Mouse (Mus musculus): Measurements from ENCODE around the gene Tmem43. TPM values are rescaled to one million over a fixed set of nuclear protein-coding genes. Genes with fewer than 3 reads are reported as not detected.

Tmem43 gene
- total and polyA plus RNA-seq, 2 experiments from 2014 or later = 57.2 to 90.0 TPM

- Histone ChIP-seq H3K4me1 (ENCODE audit: insufficient read depth, low read length) (no peaks in the 10 kb centered on the region), H3K9me3 (ENCODE audit: low read length) (no peaks in the 10 kb centered on the region), H3K4me3 (ENCODE audit: low read depth, low read length) (no peak overlapping the region), H3K27me3 (ENCODE audit: insufficient read depth, low read length) (no peaks in the 10 kb centered on the region), H3K9ac (replicated peaks; ENCODE audit: low read length, poor library complexity, severe bottlenecking) (no peak overlapping the region), H3K36me3 (ENCODE audit: insufficient read depth, low read length) (peaks cover 43% of the 10 kb centered on the region), H3K27ac (ENCODE audit: low read depth, low read length) (no peak overlapping the region), H3K4me2 (ENCODE audit: low read depth, low read length, poor library complexity, severe bottlenecking) (no peak overlapping the region)
- TF ChIP-seq CTCF (IDR thresholded peaks at IDR 0.05) = no peak
- 89% methylated on average over 4 of the region's 4 CpGs for WGBS
- no peak for ATAC-seq (ENCODE audit: low FRiP score)
- no peak for DNase-seq (ENCODE audit: low spot score)
Measured at GRCm38 (mm10) chr6:91525544-91525943, 52.0 kb downstream of the Tmem43 start.

- H3K27me3 ChIP-seq (ENCODE audit: insufficient read depth, low read length) = no peaks in the 10 kb centered on the region
- no peaks in the 10 kb centered on the region for H3K4me1 ChIP-seq (ENCODE audit: insufficient read depth, low read length)
- H3K4me3 ChIP-seq (ENCODE audit: low read depth, low read length) = no peak overlapping the region
- ATAC-seq (ENCODE audit: low FRiP score) (peak; percentile 58; the same call in 1 of the 2 replicates), DNase-seq (ENCODE audit: low spot score) (peak; percentile 84)
- peak; percentile 90 for TF ChIP-seq CTCF (IDR thresholded peaks at IDR 0.05)
- H3K4me2 ChIP-seq (ENCODE audit: low read depth, low read length, poor library complexity, severe bottlenecking) = no peak overlapping the region
- H3K9ac ChIP-seq (replicated peaks; ENCODE audit: low read length, poor library complexity, severe bottlenecking) = no peak overlapping the region
- H3K9me3 ChIP-seq (ENCODE audit: low read length) = no peaks in the 10 kb centered on the region
- H3K36me3 ChIP-seq (ENCODE audit: insufficient read depth, low read length) = peaks cover 25% of the 10 kb centered on the region
- H3K27ac ChIP-seq (ENCODE audit: low read depth, low read length) = no peak overlapping the region
- 42% methylated on average over 5 of the region's 5 CpGs for WGBS
Measured at GRCm38 (mm10) chr6:91527227-91527860, 53.8 kb downstream of the Tmem43 start.

- Histone ChIP-seq H3K4me1 (ENCODE audit: insufficient read depth, low read length) (no peaks in the 10 kb centered on the region), H3K9ac (replicated peaks; ENCODE audit: low read length, poor library complexity, severe bottlenecking) (no peak overlapping the region), H3K9me3 (ENCODE audit: low read length) (no peaks in the 10 kb centered on the region), H3K4me2 (ENCODE audit: low read depth, low read length, poor library complexity, severe bottlenecking) (no peak overlapping the region), H3K36me3 (ENCODE audit: insufficient read depth, low read length) (peaks cover 17% of the 10 kb centered on the region), H3K27me3 (ENCODE audit: insufficient read depth, low read length) (no peaks in the 10 kb centered on the region), H3K27ac (ENCODE audit: low read depth, low read length) (no peak overlapping the region), H3K4me3 (ENCODE audit: low read depth, low read length) (no peak overlapping the region)
- DNase-seq (ENCODE audit: low spot score) = no peak
- WGBS = 89% methylated on average over 7 of the region's 7 CpGs
- no peak for TF ChIP-seq CTCF (IDR thresholded peaks at IDR 0.05)
- ATAC-seq (ENCODE audit: low FRiP score) = no peak
Measured at GRCm38 (mm10) chr6:91528265-91528664, 54.8 kb downstream of the Tmem43 start.

- Histone ChIP-seq H3K27me3 (ENCODE audit: insufficient read depth, low read length) (no peaks in the 10 kb centered on the region), H3K4me3 (ENCODE audit: low read depth, low read length) (no peak overlapping the region), H3K9ac (replicated peaks; ENCODE audit: low read length, poor library complexity, severe bottlenecking) (no peak overlapping the region), H3K4me1 (ENCODE audit: insufficient read depth, low read length) (no peaks in the 10 kb centered on the region), H3K27ac (ENCODE audit: low read depth, low read length) (no peak overlapping the region), H3K9me3 (ENCODE audit: low read length) (no peaks in the 10 kb centered on the region), H3K4me2 (ENCODE audit: low read depth, low read length, poor library complexity, severe bottlenecking) (no peak overlapping the region), H3K36me3 (ENCODE audit: insufficient read depth, low read length) (peaks cover 3% of the 10 kb centered on the region; the same call in 1 of the 2 replicates)
- 87% methylated on average over 8 of the region's 8 CpGs for whole genome bisulfite sequencing
- TF ChIP-seq CTCF (IDR thresholded peaks at IDR 0.05) = no peak
- DNase-seq (ENCODE audit: low spot score) (no peak), ATAC-seq (ENCODE audit: low FRiP score) (no peak)
Measured at GRCm38 (mm10) chr6:91530673-91531072, 57.2 kb downstream of the Tmem43 start.

- Histone ChIP-seq H3K27ac (ENCODE audit: low read depth, low read length) (no peak overlapping the region), H3K36me3 (ENCODE audit: insufficient read depth, low read length) (peaks cover 3% of the 10 kb centered on the region; the same call in 1 of the 2 replicates), H3K27me3 (ENCODE audit: insufficient read depth, low read length) (no peaks in the 10 kb centered on the region), H3K9ac (replicated peaks; ENCODE audit: low read length, poor library complexity, severe bottlenecking) (no peak overlapping the region), H3K4me1 (ENCODE audit: insufficient read depth, low read length) (no peaks in the 10 kb centered on the region), H3K4me3 (ENCODE audit: low read depth, low read length) (no peak overlapping the region), H3K4me2 (ENCODE audit: low read depth, low read length, poor library complexity, severe bottlenecking) (no peak overlapping the region), H3K9me3 (ENCODE audit: low read length) (no peaks in the 10 kb centered on the region)
- WGBS = 81% methylated on average over 6 of the region's 6 CpGs
- TF ChIP-seq CTCF (IDR thresholded peaks at IDR 0.05) = no peak
- DNase-seq (ENCODE audit: low spot score) (no peak), ATAC-seq (ENCODE audit: low FRiP score) (no peak)
Measured at GRCm38 (mm10) chr6:91531276-91531675, 57.8 kb downstream of the Tmem43 start.

GRCm38 (mm10) chr6:91532661-91533060 is 59.2 kb downstream of the Tmem43 start:
- H3K27ac ChIP-seq (ENCODE audit: low read depth, low read length) = no peak overlapping the region
- H3K4me1 ChIP-seq (ENCODE audit: insufficient read depth, low read length) = no peaks in the 10 kb centered on the region
- H3K9me3 ChIP-seq (ENCODE audit: low read length) = no peaks in the 10 kb centered on the region
- TF ChIP-seq CTCF (IDR thresholded peaks at IDR 0.05) = no peak
- H3K27me3 ChIP-seq (ENCODE audit: insufficient read depth, low read length) = no peaks in the 10 kb centered on the region
- ATAC-seq (ENCODE audit: low FRiP score) (no peak), DNase-seq (ENCODE audit: low spot score) (no peak)
- WGBS = 73% methylated on average over 6 of the region's 6 CpGs
- no peak overlapping the region for H3K9ac ChIP-seq (replicated peaks; ENCODE audit: low read length, poor library complexity, severe bottlenecking)
- peaks cover 3% of the 10 kb centered on the region; the same call in 1 of the 2 replicates for H3K36me3 ChIP-seq (ENCODE audit: insufficient read depth, low read length)
- no peak overlapping the region for H3K4me3 ChIP-seq (ENCODE audit: low read depth, low read length)
- H3K4me2 ChIP-seq (ENCODE audit: low read depth, low read length, poor library complexity, severe bottlenecking) = no peak overlapping the region
